Mouse (Mus musculus): ENCODE data around the gene Prkch. TPM values are rescaled to one million over a fixed set of nuclear protein-coding genes. Genes with fewer than 3 reads are reported as not detected.

Prkch gene
- polyA plus RNA-seq, 1 experiment, result 44.7 TPM

GRCm38 (mm10) chr12:73730603-73731002, 146.0 kb downstream of the Prkch start:
- Histone ChIP-seq H3K4me1 (ENCODE audit: control insufficient read depth, insufficient read depth, low read length) (peaks cover 2% of the 10 kb centered on the region; the same call in 1 of the 2 replicates), H3K27ac (ENCODE audit: insufficient read depth, low read depth, low read length) (no peak overlapping the region), H3K4me3 (ENCODE audit: insufficient read depth, low read length) (no peak overlapping the region)
- TF ChIP-seq POLR2A (IDR thresholded peaks at IDR 0.05; ENCODE audit: borderline replicate concordance, low read depth, low read length), result no peak
- no peak for TF ChIP-seq CTCF (IDR thresholded peaks at IDR 0.05; ENCODE audit: low read depth, low read length)

- H3K4me1 ChIP-seq (ENCODE audit: control insufficient read depth, insufficient read depth, low read length), result peaks cover 5% of the 10 kb centered on the region
- no peak for TF ChIP-seq POLR2A (IDR thresholded peaks at IDR 0.05; ENCODE audit: borderline replicate concordance, low read depth, low read length)
- TF ChIP-seq CTCF (IDR thresholded peaks at IDR 0.05; ENCODE audit: low read depth, low read length), result no peak
- no peak overlapping the region for H3K27ac ChIP-seq (ENCODE audit: insufficient read depth, low read depth, low read length)
Measured at GRCm38 (mm10) chr12:73731093-73731492, 146.5 kb downstream of the Prkch start.

GRCm38 (mm10) chr12:73731848-73732540, 147.4 kb downstream of the Prkch start:
- H3K27ac ChIP-seq (ENCODE audit: insufficient read depth, low read depth, low read length), result no peak overlapping the region
- H3K4me1 ChIP-seq (ENCODE audit: control insufficient read depth, insufficient read depth, low read length), result peaks cover 13% of the 10 kb centered on the region
- H3K4me3 ChIP-seq (ENCODE audit: insufficient read depth, low read length), result no peak overlapping the region
- no peak for TF ChIP-seq CTCF (IDR thresholded peaks at IDR 0.05; ENCODE audit: low read depth, low read length)
- TF ChIP-seq POLR2A (IDR thresholded peaks at IDR 0.05; ENCODE audit: borderline replicate concordance, low read depth, low read length), result no peak

More at GRCm38 (mm10) chr12:73731093-73731492, 146.5 kb downstream of the Prkch start:
- H3K4me3 ChIP-seq (ENCODE audit: insufficient read depth, low read length), result no peak overlapping the region

GRCm38 (mm10) chr12:73732862-73733261, 148.3 kb downstream of the Prkch start:
- TF ChIP-seq CTCF (IDR thresholded peaks at IDR 0.05; ENCODE audit: low read depth, low read length), result no peak
- no peak for TF ChIP-seq POLR2A (IDR thresholded peaks at IDR 0.05; ENCODE audit: borderline replicate concordance, low read depth, low read length)
- Histone ChIP-seq H3K4me3 (ENCODE audit: insufficient read depth, low read length) (no peak overlapping the region), H3K27ac (ENCODE audit: insufficient read depth, low read depth, low read length) (no peak overlapping the region), H3K4me1 (ENCODE audit: control insufficient read depth, insufficient read depth, low read length) (peaks cover 16% of the 10 kb centered on the region)

- TF ChIP-seq POLR2A (IDR thresholded peaks at IDR 0.05; ENCODE audit: borderline replicate concordance, low read depth, low read length) (no peak), CTCF (IDR thresholded peaks at IDR 0.05; ENCODE audit: low read depth, low read length) (no peak)
- peaks cover 24% of the 10 kb centered on the region for H3K4me1 ChIP-seq (ENCODE audit: control insufficient read depth, insufficient read depth, low read length)
- H3K27ac ChIP-seq (ENCODE audit: insufficient read depth, low read depth, low read length), result no peak overlapping the region
- H3K4me3 ChIP-seq (ENCODE audit: insufficient read depth, low read length), result no peak overlapping the region
Measured at GRCm38 (mm10) chr12:73736931-73737330, 152.3 kb downstream of the Prkch start.

GRCm38 (mm10) chr12:73739611-73740219, 155.1 kb downstream of the Prkch start:
- no peak overlapping the region for H3K27ac ChIP-seq (ENCODE audit: insufficient read depth, low read depth, low read length)
- H3K4me3 ChIP-seq (ENCODE audit: insufficient read depth, low read length), result no peak overlapping the region
- TF ChIP-seq POLR2A (IDR thresholded peaks at IDR 0.05; ENCODE audit: borderline replicate concordance, low read depth, low read length) (no peak), CTCF (IDR thresholded peaks at IDR 0.05; ENCODE audit: low read depth, low read length) (no peak)
- peaks cover 24% of the 10 kb centered on the region for H3K4me1 ChIP-seq (ENCODE audit: control insufficient read depth, insufficient read depth, low read length)

GRCm38 (mm10) chr12:73742577-73742976, 158.0 kb downstream of the Prkch start:
- Histone ChIP-seq H3K4me1 (ENCODE audit: control insufficient read depth, insufficient read depth, low read length) (peaks cover 13% of the 10 kb centered on the region), H3K4me3 (ENCODE audit: insufficient read depth, low read length) (no peak overlapping the region), H3K27ac (ENCODE audit: insufficient read depth, low read depth, low read length) (no peak overlapping the region)
- TF ChIP-seq CTCF (IDR thresholded peaks at IDR 0.05; ENCODE audit: low read depth, low read length) (no peak), POLR2A (IDR thresholded peaks at IDR 0.05; ENCODE audit: borderline replicate concordance, low read depth, low read length) (no peak)

- Histone ChIP-seq H3K27ac (ENCODE audit: insufficient read depth, low read depth, low read length) (no peak overlapping the region), H3K4me1 (ENCODE audit: control insufficient read depth, insufficient read depth, low read length) (peaks cover 13% of the 10 kb centered on the region), H3K4me3 (ENCODE audit: insufficient read depth, low read length) (no peak overlapping the region)
- TF ChIP-seq CTCF (IDR thresholded peaks at IDR 0.05; ENCODE audit: low read depth, low read length) (no peak), POLR2A (IDR thresholded peaks at IDR 0.05; ENCODE audit: borderline replicate concordance, low read depth, low read length) (no peak)
Measured at GRCm38 (mm10) chr12:73743087-73743486, 158.5 kb downstream of the Prkch start.

GRCm38 (mm10) chr12:73746072-73746471, 161.5 kb downstream of the Prkch start:
- TF ChIP-seq CTCF (IDR thresholded peaks at IDR 0.05; ENCODE audit: low read depth, low read length) (no peak), POLR2A (IDR thresholded peaks at IDR 0.05; ENCODE audit: borderline replicate concordance, low read depth, low read length) (no peak)
- Histone ChIP-seq H3K4me1 (ENCODE audit: control insufficient read depth, insufficient read depth, low read length) (peaks cover 5% of the 10 kb centered on the region; the same call in 1 of the 2 replicates), H3K4me3 (ENCODE audit: insufficient read depth, low read length) (no peak overlapping the region), H3K27ac (ENCODE audit: insufficient read depth, low read depth, low read length) (no peak overlapping the region)

- peaks cover 5% of the 10 kb centered on the region; the same call in 1 of the 2 replicates for H3K4me1 ChIP-seq (ENCODE audit: control insufficient read depth, insufficient read depth, low read length)
- no peak overlapping the region for H3K27ac ChIP-seq (ENCODE audit: insufficient read depth, low read depth, low read length)
- no peak overlapping the region for H3K4me3 ChIP-seq (ENCODE audit: insufficient read depth, low read length)
- TF ChIP-seq POLR2A (IDR thresholded peaks at IDR 0.05; ENCODE audit: borderline replicate concordance, low read depth, low read length), result no peak
- TF ChIP-seq CTCF (IDR thresholded peaks at IDR 0.05; ENCODE audit: low read depth, low read length), result no peak
Measured at GRCm38 (mm10) chr12:73748373-73748772, 163.8 kb downstream of the Prkch start.
